Mouse (Mus musculus) brown adipose tissue, adult 24 weeks (tissue): ENCODE results near the gene Slc6a21. TPM values are rescaled to one million over a fixed set of nuclear protein-coding genes. Genes with fewer than 3 reads are reported as not detected.

Experiments used
- H3K27ac ChIP-seq: fragments of 200-500 bp; replicated peaks from 2 replicates; pipeline ENCODE4 v1.5.1; 2012; ENCODE audit warnings: low read depth, mild to moderate bottlenecking, low read length
- H3K4me1 ChIP-seq: fragments of 200-500 bp; 2 replicates; pipeline ENCODE4 v1.6.1; 2012; ENCODE audit warnings: low read length, mixed read lengths; ENCODE audit not compliant: control insufficient read depth, insufficient read depth, insufficient read length
- H3K4me3 ChIP-seq: fragments of 200-500 bp; 2 replicates; pipeline ENCODE4 v1.5.1; 2012; ENCODE audit warnings: low read depth, mild to moderate bottlenecking, low read length, moderate library complexity; ENCODE audit not compliant: insufficient read depth
- polyA plus RNA-seq: library from polyadenylated mRNA; stranded (reverse); fragments of >200 nt; gene quantifications from 2 replicates; pipeline ENCODE4 v1.2.4, GENCODE M21; 2012; ENCODE audit not compliant: missing spikeins, insufficient read depth, insufficient read length

Gene Slc6a21
- polyA plus RNA-seq, 1 experiment = not detected

DNA sequence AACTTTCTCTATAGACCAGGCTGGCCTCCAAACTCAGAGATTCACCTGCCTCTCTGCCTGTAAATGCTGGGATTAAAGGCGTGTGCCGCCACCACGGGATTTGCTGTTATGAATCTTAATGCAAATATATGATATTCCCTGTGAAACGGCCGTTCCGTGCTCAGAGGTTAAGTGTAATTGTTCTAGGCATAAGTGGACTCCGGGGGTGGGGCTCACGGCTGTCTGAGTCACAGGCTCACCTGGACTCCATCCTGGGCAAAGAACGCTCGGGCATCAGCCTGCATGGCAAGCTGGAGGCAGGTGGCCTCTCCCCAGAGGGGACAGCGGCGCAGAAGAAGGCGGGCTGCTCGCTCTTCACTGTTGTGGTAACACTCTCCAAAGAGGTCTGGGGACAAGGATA, 39.2 kb downstream of the Slc6a21 start:
- no peak overlapping the region for H3K4me3 ChIP-seq
- no peaks in the 10 kb centered on the region for H3K4me1 ChIP-seq
- no peak overlapping the region for H3K27ac ChIP-seq

DNA sequence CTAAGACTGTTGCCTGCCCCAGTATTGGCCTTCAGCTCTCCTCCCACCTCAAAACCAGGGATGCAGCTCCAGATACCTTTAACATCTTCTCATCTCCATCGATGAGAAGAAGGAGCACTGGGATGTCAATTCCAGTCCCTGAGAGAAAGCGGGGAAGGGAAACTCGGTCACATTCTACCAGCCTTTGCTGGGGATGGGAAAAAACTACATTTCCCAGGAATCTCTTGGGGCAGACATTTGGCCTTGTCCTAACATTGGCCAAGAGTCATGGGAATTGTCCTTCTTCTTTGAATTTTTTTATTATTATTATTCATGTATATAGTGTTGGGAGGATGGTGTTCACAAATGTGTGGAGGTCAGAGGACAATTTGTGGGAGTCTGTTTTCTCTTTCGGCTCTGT, 44.9 kb downstream of the Slc6a21 start:
- no peak overlapping the region for H3K4me3 ChIP-seq
- H3K27ac ChIP-seq = no peak overlapping the region
- no peaks in the 10 kb centered on the region for H3K4me1 ChIP-seq

DNA sequence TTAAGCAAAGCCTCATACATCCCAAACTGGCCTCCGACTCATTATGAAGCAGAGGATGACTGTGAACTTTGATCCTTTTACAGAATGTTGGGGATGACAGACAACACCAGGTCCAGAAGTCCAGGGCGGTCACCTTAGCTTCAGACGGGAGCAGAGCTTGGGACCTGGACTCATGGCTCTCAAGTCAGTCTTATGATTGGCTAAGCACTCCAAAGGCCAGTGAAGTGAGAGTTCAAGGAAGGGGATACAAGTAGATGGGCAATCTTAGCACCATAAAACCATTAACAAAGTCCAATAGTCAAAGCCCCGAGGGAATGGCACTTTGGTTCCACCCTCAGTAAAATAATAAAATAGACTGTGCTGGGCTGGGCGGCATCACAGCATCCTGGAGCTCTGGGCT, 45.8 kb downstream of the Slc6a21 start:
- H3K27ac ChIP-seq = no peak overlapping the region
- H3K4me1 ChIP-seq = no peaks in the 10 kb centered on the region
- no peak overlapping the region for H3K4me3 ChIP-seq

DNA sequence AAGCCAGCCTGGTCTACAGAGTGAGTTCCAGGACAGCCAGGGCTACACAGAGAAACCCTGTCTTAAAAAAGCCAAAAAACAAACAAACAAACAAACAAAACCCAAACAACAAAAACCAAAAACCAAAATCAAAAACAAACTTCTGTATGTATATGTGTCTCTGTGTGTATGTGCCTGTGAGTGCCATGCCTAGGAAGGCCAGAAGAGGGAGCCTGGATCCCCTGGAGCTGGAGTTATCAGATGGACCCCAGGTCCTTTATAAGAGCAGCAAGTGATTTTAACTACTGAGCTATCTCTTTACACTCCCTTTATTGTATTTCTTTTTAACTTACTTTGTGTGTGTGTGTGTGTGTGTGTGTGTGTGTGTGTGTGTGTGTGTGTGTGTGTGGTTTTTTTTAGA, 48.5 kb downstream of the Slc6a21 start:
- Histone ChIP-seq H3K4me1 (no peaks in the 10 kb centered on the region), H3K4me3 (no peak overlapping the region), H3K27ac (no peak overlapping the region)

DNA sequence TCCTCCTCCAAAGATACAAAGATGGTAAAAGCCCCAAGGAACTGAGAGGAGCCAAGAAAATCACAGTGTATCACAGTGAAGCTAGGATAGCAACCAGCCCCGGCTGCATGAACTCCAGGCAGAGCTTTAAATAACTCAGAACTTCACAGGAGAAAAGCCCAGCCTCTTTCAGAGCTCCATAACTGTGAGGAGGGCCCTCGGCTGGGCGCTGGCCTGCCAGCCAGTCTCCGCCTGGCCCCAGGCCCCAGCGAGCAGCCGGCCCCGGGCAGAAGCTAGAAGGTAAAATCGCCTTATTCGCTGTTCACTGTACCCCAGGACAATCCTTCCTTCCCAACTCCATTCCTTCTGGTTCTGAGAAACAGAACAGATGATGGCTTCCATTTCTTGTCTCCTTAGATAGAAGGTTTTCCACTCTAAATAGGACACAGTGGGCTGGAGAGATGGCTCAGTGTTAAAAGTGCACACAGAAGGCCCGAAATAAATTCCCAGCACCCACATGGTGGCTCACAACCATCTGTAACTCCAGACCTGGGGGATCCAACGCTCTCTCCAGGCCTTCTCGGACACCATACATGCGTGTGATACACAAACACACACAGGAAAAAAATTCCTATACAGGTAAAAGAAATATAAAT, 51.6 kb downstream of the Slc6a21 start:
- no peak overlapping the region for H3K4me3 ChIP-seq
- H3K27ac ChIP-seq = no peak overlapping the region
- peaks cover 11% of the 10 kb centered on the region for H3K4me1 ChIP-seq

DNA sequence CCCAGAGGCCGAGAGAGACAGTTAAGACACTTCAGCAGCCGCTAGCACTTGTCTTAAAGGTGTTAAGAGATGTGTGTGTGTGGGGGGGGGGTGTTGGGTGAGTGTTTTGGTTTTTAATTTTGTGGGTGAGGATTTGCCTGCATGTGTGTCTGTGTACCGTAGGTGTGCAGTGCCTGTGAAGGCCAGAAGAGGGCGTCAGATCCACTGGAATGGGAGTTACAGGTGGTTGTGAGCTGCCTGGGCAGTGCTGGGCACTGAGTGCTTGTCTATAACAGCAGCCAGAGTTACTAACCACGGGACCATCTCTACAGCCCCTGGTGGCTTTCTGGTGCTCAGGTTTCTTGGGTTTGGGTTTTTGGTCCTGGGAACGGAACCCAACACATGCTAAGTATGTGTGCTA, 54.2 kb downstream of the Slc6a21 start:
- Histone ChIP-seq H3K4me3 (no peak overlapping the region), H3K27ac (no peak overlapping the region), H3K4me1 (peaks cover 11% of the 10 kb centered on the region)

DNA sequence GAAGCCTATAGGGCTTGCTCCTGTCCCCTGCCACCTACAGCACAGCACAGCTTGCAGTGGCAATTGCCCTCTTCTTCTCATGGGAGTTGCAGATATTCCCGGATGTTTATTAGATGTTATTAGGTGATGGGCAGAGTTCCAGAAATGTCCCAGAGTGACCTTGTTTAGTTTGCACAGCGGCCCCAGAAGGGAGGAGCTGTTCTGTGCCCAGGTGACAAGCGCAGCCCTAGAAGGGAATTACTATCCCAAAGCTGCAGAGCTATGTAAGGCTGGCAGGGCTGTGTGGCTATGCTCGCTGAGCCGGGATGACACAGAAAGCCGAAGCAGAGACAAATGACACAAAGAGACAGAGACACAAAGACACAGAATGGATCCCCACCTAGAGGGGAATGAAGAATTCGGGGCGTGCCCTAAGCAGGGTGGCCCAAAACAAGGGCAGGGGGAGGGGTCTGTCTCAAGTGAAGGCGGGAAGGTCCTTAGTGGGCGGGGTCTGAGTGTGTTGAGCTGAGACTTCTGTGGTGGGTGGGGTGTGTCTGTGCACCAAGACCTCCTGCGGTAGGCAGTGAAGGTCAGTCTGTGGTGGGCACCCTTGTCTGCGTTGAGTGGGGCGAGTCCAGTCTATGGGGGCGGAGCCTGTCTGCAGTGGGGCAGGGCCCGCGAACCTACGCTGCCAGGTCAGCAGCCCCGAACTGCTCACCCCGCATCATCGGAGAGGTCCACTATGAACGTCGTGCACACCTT, 55.5 kb downstream of the Slc6a21 start:
- peaks cover 11% of the 10 kb centered on the region for H3K4me1 ChIP-seq
- peak overlapping the region; percentile 42; the same call in 1 of the 2 replicates for H3K27ac ChIP-seq
- H3K4me3 ChIP-seq = peak overlapping the region; percentile 74

DNA sequence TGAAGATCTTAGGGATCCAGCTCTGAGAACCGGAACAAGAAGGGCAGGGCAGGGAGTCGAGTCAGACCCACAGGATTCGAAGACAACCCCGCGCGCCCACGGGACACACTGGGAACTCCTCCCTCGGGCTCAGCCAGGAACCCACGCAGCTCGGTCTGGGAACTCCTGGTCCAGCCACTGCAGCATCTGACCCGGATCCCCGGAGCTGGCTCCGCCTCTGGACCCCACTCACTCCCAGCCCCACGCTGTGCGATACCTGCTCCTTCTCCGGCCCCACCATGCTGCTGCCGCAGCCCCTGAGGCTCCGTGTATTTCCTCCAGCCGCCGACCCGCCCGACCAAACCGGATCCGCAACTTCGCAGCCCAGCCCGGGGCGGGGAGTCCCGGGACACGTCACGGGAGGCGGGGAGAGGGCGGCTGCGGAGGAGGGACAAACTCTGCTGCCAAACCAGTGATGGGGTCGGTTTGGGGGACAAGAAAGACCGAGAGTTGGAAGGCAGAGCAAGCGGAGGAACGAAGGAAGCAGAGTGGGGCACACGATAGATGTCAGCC, 56.2 kb downstream of the Slc6a21 start, which contains the start of gene Trpm4:
TSS of gene Trpm4 (minus strand) at position 350 of the 552 bp plus-strand sequence.
- H3K27ac ChIP-seq = peak within 1 kb of the TSS; percentile 42; the same call in 1 of the 2 replicates
- H3K4me1 ChIP-seq = peaks cover 11% of the 10 kb centered on the region
- H3K4me3 ChIP-seq = peak within 1 kb of the TSS; percentile 74

DNA sequence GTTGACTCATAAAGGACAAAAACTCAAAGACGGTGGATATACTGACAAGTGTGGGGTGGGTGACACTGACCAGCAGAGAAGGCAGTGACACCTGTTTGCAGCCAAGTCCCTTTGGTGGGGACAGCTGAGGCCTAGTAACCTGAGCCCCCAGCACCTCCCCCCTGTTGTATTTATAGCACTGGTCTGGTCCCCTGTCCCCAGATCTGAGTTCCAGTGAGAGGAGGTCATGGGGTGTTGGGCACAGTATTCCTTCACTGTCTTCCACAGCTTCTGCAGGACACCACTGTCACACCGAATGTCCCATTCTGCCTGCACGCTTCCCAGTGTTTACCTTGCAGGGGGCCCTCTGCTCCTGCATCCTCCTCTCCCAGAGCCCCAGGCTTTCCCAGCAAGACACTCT, 57.3 kb downstream of the Slc6a21 start:
- H3K4me1 ChIP-seq = peaks cover 11% of the 10 kb centered on the region
- H3K27ac ChIP-seq = no peak overlapping the region
- no peak overlapping the region for H3K4me3 ChIP-seq

DNA sequence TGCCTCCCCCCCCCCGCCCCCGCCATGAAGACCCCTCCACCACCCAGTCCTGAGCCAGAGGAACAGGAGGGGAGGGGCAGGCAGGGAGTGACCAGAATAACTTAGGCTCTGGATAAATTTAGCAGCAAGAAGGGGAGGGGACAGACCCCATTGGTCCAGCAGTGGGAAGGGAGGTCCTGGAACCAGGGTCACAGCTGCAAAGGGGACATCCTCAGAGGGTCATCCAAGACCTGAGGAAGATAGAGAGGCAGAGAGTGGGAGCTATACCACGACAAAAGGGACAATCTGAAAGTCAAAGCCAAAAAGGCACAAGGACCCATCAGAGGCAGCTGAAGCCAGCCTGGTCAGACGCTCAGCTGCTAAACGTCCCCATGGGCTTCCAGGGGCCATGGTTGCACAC, 57.7 kb downstream of the Slc6a21 start, which contains the start of gene Hrc:
TSS of gene Hrc (plus strand) at position 235 of the 400 bp plus-strand sequence.
- Histone ChIP-seq H3K4me3 (no peak within 1 kb of the TSS; the same call in 1 of the 2 replicates), H3K4me1 (peaks cover 14% of the 10 kb centered on the region), H3K27ac (no peak within 1 kb of the TSS)

DNA sequence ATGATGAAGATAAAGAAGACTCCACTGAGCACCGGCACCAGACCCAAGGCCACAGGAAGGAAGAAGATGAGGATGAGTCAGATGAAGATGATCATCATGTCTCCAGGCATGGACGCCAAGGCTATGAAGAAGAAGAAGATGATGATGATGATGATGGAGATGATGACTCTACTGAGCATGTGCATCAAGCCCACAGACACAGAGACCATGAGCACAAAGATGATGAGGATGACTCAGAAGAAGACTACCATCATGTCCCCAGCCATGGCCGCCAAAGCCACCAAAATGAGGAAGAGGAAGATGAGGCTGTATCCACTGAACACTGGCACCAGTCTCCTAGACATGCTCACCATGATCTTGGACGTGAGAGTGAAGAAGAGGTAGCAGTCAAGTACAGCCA, 59.0 kb downstream of the Slc6a21 start:
- H3K27ac ChIP-seq = no peak overlapping the region
- peaks cover 22% of the 10 kb centered on the region for H3K4me1 ChIP-seq
- no peak overlapping the region for H3K4me3 ChIP-seq

DNA sequence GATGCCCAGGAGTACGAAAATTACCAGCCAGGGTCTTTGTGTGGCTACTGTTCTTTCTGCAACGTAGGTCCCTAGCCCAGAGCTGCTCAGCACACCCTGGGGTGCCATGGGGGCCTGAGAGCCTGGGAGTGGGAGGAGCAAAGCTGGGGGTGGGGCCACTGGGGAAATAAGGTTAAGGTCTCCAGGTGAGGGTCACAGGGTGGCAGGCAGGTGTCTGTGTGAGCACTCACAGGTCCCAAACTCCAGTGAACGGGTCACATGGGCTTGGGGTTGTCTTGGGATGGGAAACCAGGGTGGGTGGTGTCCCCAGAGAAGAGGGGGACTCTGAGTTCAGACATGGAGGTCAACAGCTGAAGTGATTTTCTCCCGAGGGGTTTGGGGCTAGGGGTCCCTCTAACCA, 60.2 kb downstream of the Slc6a21 start:
- Histone ChIP-seq H3K27ac (no peak overlapping the region), H3K4me3 (no peak overlapping the region), H3K4me1 (peaks cover 16% of the 10 kb centered on the region)

DNA sequence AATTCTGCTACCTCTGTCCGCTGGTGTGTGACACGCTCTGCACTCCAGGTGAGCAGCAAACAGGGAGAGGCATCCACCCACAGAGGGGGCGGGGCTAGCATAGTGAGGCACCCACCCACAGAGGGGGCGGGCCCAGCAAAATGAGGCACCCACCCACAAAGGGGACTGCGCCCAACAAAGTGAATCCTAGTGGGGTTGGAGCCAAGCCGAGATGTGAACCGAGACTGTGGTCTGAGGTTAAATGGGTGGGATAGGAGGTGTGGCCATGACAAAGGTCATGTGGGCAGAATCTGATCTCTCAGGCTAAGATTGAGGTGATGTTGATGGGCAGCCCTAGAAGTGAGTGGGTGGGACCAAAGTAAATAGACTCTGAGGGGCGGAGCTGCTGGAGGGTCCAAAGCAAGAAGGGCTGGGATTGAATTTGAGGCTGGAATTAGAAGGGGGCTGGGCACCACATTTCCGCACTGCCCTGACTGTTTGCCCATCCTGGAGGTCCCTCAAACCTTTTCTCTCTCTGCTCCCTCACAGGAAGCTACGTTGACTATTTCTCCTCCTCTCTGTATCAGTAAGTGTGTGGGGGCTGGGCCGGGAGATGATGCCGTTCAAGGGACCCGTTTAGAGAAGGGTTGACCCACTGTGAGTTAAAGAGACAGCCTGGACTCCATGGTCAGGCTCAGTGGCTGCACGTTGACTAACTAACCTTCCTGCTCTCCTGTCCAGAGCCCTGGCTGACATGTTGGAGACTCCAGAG, 61.0 kb downstream of the Slc6a21 start:
- Histone ChIP-seq H3K4me1 (peaks cover 11% of the 10 kb centered on the region; the same call in 1 of the 2 replicates), H3K4me3 (0 out of 2 replicates have a peak overlapping the region, but pooled peaks have one; percentile 49), H3K27ac (no peak overlapping the region)
